Mouse (Mus musculus): ENCODE results near the gene Mpg. TPM values are rescaled to one million over a fixed set of nuclear protein-coding genes. Genes with fewer than 3 reads are reported as not detected.

The Mpg gene
- polyA plus RNA-seq, 2 experiments = 27.1 to 40.1 TPM

GRCm38 (mm10) chr11:32237411-32237795 lies 11.1 kb downstream of the Mpg start:
- no peaks in the 10 kb centered on the region; the same call in none of the 2 replicates for H3K4me1 ChIP-seq (ENCODE audit: control insufficient read depth, insufficient read depth, low read length)
- ATAC-seq (ENCODE audit: low FRiP score, low read depth) (no peak), DNase-seq (ENCODE audit: low spot score) (no peak)
- 97% methylated on average over 3 of the region's 3 CpGs for WGBS
- no peak overlapping the region for H3K27ac ChIP-seq (replicated peaks; ENCODE audit: low read depth, low read length)
- H3K27me3 ChIP-seq (ENCODE audit: control insufficient read depth, insufficient read depth, low read length) = no peaks in the 10 kb centered on the region
- no peak for TF ChIP-seq POLR2A (IDR thresholded peaks at IDR 0.05; ENCODE audit: borderline replicate concordance, extremely low read depth, insufficient read depth, insufficient read length)
- no peak overlapping the region for H3K4me2 ChIP-seq (replicated peaks; ENCODE audit: low read depth, low read length, severe bottlenecking)
- no peaks in the 10 kb centered on the region for H3K9me3 ChIP-seq (ENCODE audit: control insufficient read depth, low read length)
- no peak overlapping the region for H3K9ac ChIP-seq (ENCODE audit: low read depth, low read length, severe bottlenecking)
- peaks cover 56% of the 10 kb centered on the region for H3K36me3 ChIP-seq (ENCODE audit: control insufficient read depth, insufficient read depth, low read length)
- no peak overlapping the region for H3K4me3 ChIP-seq (replicated peaks; ENCODE audit: low read length)

GRCm38 (mm10) chr11:32238093-32238860 lies 12.0 kb downstream of the Mpg start:
- no peak for TF ChIP-seq POLR2A (IDR thresholded peaks at IDR 0.05; ENCODE audit: borderline replicate concordance, extremely low read depth, insufficient read depth, insufficient read length)
- ATAC-seq (ENCODE audit: low FRiP score, low read depth) (peak; percentile 41; the same call in 1 of the 2 replicates), DNase-seq (ENCODE audit: low spot score) (peak; percentile 57)
- Histone ChIP-seq H3K9me3 (ENCODE audit: control insufficient read depth, low read length) (no peaks in the 10 kb centered on the region), H3K4me3 (replicated peaks; ENCODE audit: low read length) (no peak overlapping the region), H3K4me1 (ENCODE audit: control insufficient read depth, insufficient read depth, low read length) (no peaks in the 10 kb centered on the region; the same call in none of the 2 replicates), H3K4me2 (replicated peaks; ENCODE audit: low read depth, low read length, severe bottlenecking) (no peak overlapping the region), H3K36me3 (ENCODE audit: control insufficient read depth, insufficient read depth, low read length) (peaks cover 55% of the 10 kb centered on the region), H3K27me3 (ENCODE audit: control insufficient read depth, insufficient read depth, low read length) (no peaks in the 10 kb centered on the region), H3K27ac (replicated peaks; ENCODE audit: low read depth, low read length) (no peak overlapping the region), H3K9ac (ENCODE audit: low read depth, low read length, severe bottlenecking) (no peak overlapping the region)
- 65% methylated on average over 5 of the region's 5 CpGs for WGBS

GRCm38 (mm10) chr11:32241391-32241790 lies 15.1 kb downstream of the Mpg start:
- Histone ChIP-seq H3K27me3 (ENCODE audit: control insufficient read depth, insufficient read depth, low read length) (no peaks in the 10 kb centered on the region), H3K4me1 (ENCODE audit: control insufficient read depth, insufficient read depth, low read length) (no peaks in the 10 kb centered on the region), H3K9ac (ENCODE audit: low read depth, low read length, severe bottlenecking) (no peak overlapping the region), H3K4me2 (replicated peaks; ENCODE audit: low read depth, low read length, severe bottlenecking) (no peak overlapping the region), H3K27ac (replicated peaks; ENCODE audit: low read depth, low read length) (no peak overlapping the region), H3K9me3 (ENCODE audit: control insufficient read depth, low read length) (no peaks in the 10 kb centered on the region), H3K4me3 (replicated peaks; ENCODE audit: low read length) (no peak overlapping the region), H3K36me3 (ENCODE audit: control insufficient read depth, insufficient read depth, low read length) (peaks cover 60% of the 10 kb centered on the region)
- ATAC-seq (ENCODE audit: low FRiP score, low read depth) = no peak
- DNase-seq (ENCODE audit: low spot score) = no peak
- TF ChIP-seq POLR2A (IDR thresholded peaks at IDR 0.05; ENCODE audit: borderline replicate concordance, extremely low read depth, insufficient read depth, insufficient read length) = no peak

- Histone ChIP-seq H3K4me2 (replicated peaks; ENCODE audit: low read depth, low read length, severe bottlenecking) (no peak overlapping the region), H3K36me3 (ENCODE audit: control insufficient read depth, insufficient read depth, low read length) (peaks cover 62% of the 10 kb centered on the region), H3K27ac (replicated peaks; ENCODE audit: low read depth, low read length) (no peak overlapping the region), H3K27me3 (ENCODE audit: control insufficient read depth, insufficient read depth, low read length) (no peaks in the 10 kb centered on the region), H3K9ac (ENCODE audit: low read depth, low read length, severe bottlenecking) (no peak overlapping the region), H3K4me1 (ENCODE audit: control insufficient read depth, insufficient read depth, low read length) (no peaks in the 10 kb centered on the region), H3K9me3 (ENCODE audit: control insufficient read depth, low read length) (no peaks in the 10 kb centered on the region), H3K4me3 (replicated peaks; ENCODE audit: low read length) (no peak overlapping the region)
- ATAC-seq (ENCODE audit: low FRiP score, low read depth) = no peak
- DNase-seq (ENCODE audit: low spot score) = no peak
- no peak for TF ChIP-seq POLR2A (IDR thresholded peaks at IDR 0.05; ENCODE audit: borderline replicate concordance, extremely low read depth, insufficient read depth, insufficient read length)
- WGBS = 86% methylated on average over 3 of the region's 3 CpGs
Measured at GRCm38 (mm10) chr11:32242209-32242608, 15.9 kb downstream of the Mpg start.

GRCm38 (mm10) chr11:32243205-32243955 lies 17.1 kb downstream of the Mpg start:
- 74% methylated on average over 7 of the region's 7 CpGs for WGBS
- Histone ChIP-seq H3K4me2 (replicated peaks; ENCODE audit: low read depth, low read length, severe bottlenecking) (no peak overlapping the region), H3K36me3 (ENCODE audit: control insufficient read depth, insufficient read depth, low read length) (peaks cover 70% of the 10 kb centered on the region), H3K4me1 (ENCODE audit: control insufficient read depth, insufficient read depth, low read length) (no peaks in the 10 kb centered on the region), H3K4me3 (replicated peaks; ENCODE audit: low read length) (no peak overlapping the region), H3K27me3 (ENCODE audit: control insufficient read depth, insufficient read depth, low read length) (no peaks in the 10 kb centered on the region), H3K27ac (replicated peaks; ENCODE audit: low read depth, low read length) (no peak overlapping the region), H3K9ac (ENCODE audit: low read depth, low read length, severe bottlenecking) (no peak overlapping the region), H3K9me3 (ENCODE audit: control insufficient read depth, low read length) (no peaks in the 10 kb centered on the region)
- no peak for TF ChIP-seq POLR2A (IDR thresholded peaks at IDR 0.05; ENCODE audit: borderline replicate concordance, extremely low read depth, insufficient read depth, insufficient read length)
- no peak for ATAC-seq (ENCODE audit: low FRiP score, low read depth)
- no peak for DNase-seq (ENCODE audit: low spot score)
